Mouse (Mus musculus) erythroblast, adult 5-6 weeks (primary cell): ENCODE measurements around the gene G6pc2. TPM values are rescaled to one million over a fixed set of nuclear protein-coding genes. Genes with fewer than 3 reads are reported as not detected.
A peak's percentile ranks its signal among the peaks of the same experiment; 100 is the strongest.

Experiments used
- ATAC-seq: replicated peaks from 2 replicates; pipeline ENCODE4 v1.8.0; 2016; ENCODE audit warnings: moderate number of reproducible peaks, mild to moderate bottlenecking, moderate TSS enrichment, inconsistent platforms; ENCODE audit not compliant: poor library complexity, low FRiP score, severe bottlenecking
- total RNA-seq, 2 experiments: library from RNA; stranded (forward) in 1 of 2; stranded (reverse) in 1 of 2; fragments of 150-400 nt in 1 of 2; fragments of 200-764, 138-1000 nt in 1 of 2; gene quantifications; 2 replicates each; pipeline versions ENCODE4 v1.2.3 to v1.2.4; 2015 to 2017; ENCODE audit warnings: low replicate concordance in 2 of 2

The G6pc2 gene
- total RNA-seq (2015; ENCODE audit: low replicate concordance) (not detected in 2 replicates), total RNA-seq (2017; ENCODE audit: low replicate concordance) (not detected in 2 replicates)

- ATAC-seq, result no peak
Measured at GRCm38 (mm10) chr2:69210773-69211172, at the start of gene G6pc2. TSS of gene G6pc2 (plus strand) at chr2:69211073.

DNA sequence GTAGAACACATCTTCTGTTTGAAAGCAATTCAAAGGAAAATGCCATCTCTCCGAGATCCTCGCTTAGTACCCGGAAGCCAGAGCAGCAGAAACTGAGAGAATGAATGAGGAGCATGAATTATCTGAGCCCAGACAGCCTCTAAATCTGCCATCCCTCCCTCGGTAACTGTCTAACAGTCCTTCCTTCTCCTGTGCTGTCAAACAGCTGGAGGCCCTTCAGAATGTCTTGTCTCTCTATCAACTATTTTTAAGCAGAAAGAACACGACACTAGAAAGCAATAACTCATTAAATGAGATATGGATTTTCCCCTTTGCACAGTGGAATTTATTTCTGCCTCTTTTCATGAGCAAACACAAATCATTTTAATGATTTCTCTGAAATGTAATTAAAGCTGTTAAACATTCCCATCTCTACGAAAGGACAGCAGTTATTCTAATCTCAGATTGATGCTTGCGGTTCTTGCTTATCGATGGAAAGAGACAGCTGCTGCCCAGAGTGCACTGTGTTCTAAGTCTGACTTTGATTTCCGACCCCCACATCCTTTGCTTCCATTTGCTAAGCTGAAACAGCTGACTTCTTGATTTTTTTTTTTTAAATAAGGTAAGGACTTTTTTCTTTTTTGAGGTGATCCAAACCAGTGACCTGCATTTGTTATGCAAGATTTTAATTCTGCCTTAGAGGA lies 40.3 kb upstream of the G6pc2 start:
- no peak for ATAC-seq

DNA sequence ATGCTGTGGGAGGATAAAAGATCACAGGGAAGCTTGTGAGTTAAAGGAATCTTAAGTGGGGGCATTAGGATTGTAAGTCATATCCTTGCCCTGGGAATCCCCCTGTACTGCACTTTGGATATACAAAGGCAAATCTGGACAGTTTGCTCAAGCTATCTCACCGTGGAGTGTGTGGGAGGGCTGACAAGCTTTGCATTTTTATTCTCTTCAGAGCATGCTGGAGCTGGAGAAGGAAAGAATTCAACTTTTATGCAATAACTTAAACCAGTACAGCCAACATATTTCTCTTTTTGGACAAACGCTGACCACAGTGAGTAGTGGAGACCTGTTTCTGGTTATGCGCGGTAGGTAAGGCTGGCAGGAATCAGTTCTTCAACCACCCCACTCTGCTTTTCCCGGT lies 35.6 kb upstream of the G6pc2 start:
- ATAC-seq, result no peak

GRCm38 (mm10) chr2:69179721-69180120 lies 31.2 kb upstream of the G6pc2 start:
- no peak for ATAC-seq

DNA sequence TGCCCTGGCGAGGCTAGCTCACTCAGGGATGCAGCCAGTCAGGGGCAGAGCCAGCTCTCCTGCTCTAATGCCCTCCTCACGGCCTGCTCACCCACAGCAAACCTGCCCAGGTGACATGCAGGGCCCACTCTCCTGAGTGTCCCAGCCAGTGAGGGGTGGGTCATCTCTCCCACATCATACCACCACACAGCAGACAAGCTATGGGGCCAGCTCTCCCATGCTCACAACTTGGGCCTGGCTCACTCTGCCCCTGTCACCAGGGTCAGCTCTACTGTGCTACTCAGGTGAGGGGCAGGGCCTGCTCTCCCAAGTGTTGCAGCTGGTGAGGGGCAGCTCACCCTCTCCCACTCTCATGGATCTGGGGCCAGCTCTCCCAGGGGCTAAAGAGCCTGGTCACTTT lies 22.9 kb upstream of the G6pc2 start:
- ATAC-seq, result no peak

- no peak for ATAC-seq
Measured at GRCm38 (mm10) chr2:69188732-69189131, 22.1 kb upstream of the G6pc2 start.

DNA sequence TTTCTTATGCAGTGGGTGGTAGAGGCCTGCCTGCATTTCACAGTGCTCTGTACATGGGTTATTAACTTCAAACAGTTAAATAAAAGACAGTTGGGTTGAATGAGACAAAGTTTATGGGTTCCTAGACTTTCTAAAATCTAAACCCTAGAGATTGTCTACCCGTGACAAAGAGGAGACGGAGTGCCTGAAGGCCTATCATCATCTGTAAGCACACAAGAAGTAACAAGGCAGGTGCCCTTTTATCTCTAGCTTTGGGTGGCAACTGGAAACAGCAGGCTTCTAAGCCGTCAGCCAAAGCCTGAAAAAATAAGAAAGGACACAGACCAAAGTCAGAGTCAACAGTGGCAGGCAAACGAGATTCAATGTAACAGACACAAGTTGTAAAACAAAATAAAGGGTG lies 21.7 kb upstream of the G6pc2 start:
- ATAC-seq, result no peak

DNA sequence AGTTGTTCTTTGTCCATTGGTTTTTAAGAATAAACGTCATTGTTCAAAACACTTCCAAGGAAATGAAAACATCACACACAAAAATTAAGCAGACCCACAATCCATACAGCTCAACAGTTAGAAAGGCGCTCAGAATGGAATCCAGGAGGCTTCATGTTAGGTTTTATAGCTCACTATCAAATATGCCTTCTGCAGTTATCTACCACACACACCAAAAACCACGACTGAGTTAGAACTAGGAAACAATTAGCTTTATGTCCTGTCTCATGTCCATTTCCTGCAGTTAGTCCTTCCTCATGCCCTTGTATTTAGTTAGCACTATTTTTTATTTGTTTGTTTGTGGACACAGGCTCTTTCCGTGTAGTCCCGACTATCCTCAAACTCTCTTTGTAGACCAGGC lies 19.8 kb upstream of the G6pc2 start:
- ATAC-seq, result no peak

DNA sequence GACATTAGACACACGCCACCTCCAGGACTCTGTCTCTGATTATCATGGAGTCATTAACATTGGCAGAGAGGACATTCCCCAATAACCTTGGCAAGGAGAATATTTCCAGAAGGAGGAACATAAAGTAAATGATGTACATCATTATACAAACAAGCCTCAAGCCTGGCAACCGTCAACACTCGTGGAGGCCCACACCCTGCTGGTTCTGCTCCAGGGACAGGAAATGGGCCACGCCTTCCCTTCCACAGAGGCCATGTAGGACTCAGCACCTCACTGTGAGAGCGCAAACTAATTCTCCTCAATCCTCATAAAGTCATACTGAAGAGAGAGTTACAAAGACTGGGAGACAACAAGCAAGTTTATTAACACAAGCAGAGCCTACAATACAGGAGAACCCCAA lies 17.3 kb upstream of the G6pc2 start:
- no peak for ATAC-seq

DNA sequence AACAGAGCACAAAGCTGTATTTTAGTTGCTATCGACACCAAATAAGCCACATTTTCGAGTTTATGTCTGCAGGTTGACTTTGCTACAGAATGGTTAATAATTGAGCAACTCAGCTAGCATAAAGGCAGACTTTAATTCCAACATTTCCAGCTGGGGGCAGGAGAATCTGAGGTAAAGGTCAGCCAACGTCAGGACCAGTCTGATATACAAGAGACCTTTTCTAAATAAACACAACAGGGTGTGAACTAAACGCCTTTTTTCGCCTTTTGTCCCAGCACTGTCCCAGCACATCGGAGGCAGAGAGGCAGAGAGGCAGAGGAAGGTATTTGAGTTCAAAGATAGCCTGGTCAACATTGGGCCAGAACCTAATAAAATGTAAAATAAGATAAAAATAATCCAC lies 5.7 kb upstream of the G6pc2 start:
- ATAC-seq, result peak; percentile 19

GRCm38 (mm10) chr2:69205791-69206351 lies 5.0 kb upstream of the G6pc2 start, which contains the start of gene Spc25:
TSS of gene Spc25 (minus strand) at chr2:69206194.
- peak; percentile 99 for ATAC-seq

DNA sequence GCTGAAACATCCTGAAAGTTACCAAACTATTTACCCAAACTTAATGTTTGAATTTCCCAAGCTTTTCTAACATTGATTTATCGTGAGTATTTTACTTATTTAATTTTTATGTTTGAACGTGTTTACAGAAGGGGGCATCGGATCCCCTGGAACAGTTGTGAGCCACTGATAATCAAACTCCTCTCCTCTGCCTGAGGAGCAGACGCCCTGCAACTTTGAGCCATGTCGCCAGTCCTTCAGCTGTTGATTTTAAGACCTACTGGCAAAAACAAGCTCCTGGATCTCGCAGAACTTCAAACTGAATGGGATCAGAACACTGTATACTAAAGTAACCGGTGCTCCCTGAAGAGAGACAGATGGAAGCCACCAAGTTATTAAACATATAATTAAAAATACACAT lies 4.3 kb upstream of the G6pc2 start:
- peak; percentile 83 for ATAC-seq

- ATAC-seq, result no peak
Measured at GRCm38 (mm10) chr2:69209684-69210083, 1.2 kb upstream of the G6pc2 start.

DNA sequence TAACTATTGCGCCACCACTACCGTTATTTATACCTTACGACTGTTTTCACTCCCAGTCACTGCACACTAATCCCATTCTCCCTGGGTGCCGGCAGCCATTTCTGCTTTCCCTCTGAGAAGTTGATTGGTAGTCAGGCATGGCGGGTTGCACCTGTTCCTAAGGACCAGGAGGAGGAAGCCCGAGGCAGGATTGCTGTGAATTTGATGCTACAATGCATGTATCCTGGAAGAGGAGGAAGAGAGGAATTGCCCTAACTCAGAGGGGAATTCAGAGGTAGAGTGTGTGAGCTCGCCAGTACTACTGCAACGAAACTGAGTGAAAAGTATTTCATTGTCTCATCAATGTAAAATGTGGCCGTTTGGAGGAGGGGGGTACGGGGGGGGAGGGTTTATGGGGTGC lies 1.8 kb downstream of the G6pc2 start:
- no peak for ATAC-seq

- no peak for ATAC-seq
Measured at GRCm38 (mm10) chr2:69215242-69215641, 4.4 kb downstream of the G6pc2 start.

GRCm38 (mm10) chr2:69221868-69222416 lies 11.1 kb downstream of the G6pc2 start:
- ATAC-seq, result no peak

- no peak for ATAC-seq
Measured at GRCm38 (mm10) chr2:69222815-69223214, 11.9 kb downstream of the G6pc2 start.

- no peak for ATAC-seq
Measured at GRCm38 (mm10) chr2:69224724-69225123, 13.9 kb downstream of the G6pc2 start.

GRCm38 (mm10) chr2:69226876-69227275 lies 16.0 kb downstream of the G6pc2 start:
- no peak for ATAC-seq

- ATAC-seq, result no peak
Measured at GRCm38 (mm10) chr2:69228635-69229034, 17.8 kb downstream of the G6pc2 start.

GRCm38 (mm10) chr2:69230137-69230536 lies 19.3 kb downstream of the G6pc2 start:
- no peak for ATAC-seq
